Mouse (Mus musculus) limb, embryonic 11.5 days (tissue): ENCODE results near the gene Saa2. TPM values are rescaled to one million over a fixed set of nuclear protein-coding genes. Genes with fewer than 3 reads are reported as not detected.
"Not testable (repeated sequence)": the region's sequence is repeated elsewhere in the genome, so short reads cannot be mapped to it uniquely, and the experiment has no call there.

Experiments used
- ATAC-seq: fragments of 200-750 bp; cut with Nextera tagmentation; 2 replicates; pipeline ENCODE4 v1.8.0; 2017; ENCODE audit warnings: low read depth; ENCODE audit not compliant: insufficient number of reproducible peaks, low FRiP score, low TSS enrichment
- DNase-seq: peaks from one replicate; pipeline ENCODE4 v3.0.0-alpha.2; 2015; ENCODE audit warnings: low spot score
- H3K27ac ChIP-seq: fragments of 300-500 bp; sonication (generic); replicated peaks from 2 replicates; pipeline ENCODE4 v1.5.1; 2014; ENCODE audit warnings: low read depth, mild to moderate bottlenecking, low read length
- H3K27me3 ChIP-seq: fragments of 300-500 bp; sonication (generic); 2 replicates; pipeline ENCODE4 v1.6.1; 2014; ENCODE audit warnings: mild to moderate bottlenecking, low read length, mixed read lengths; ENCODE audit not compliant: control insufficient read depth, insufficient read depth
- H3K36me3 ChIP-seq: fragments of 300-500 bp; sonication (generic); 2 replicates; pipeline ENCODE4 v1.6.1; 2014; ENCODE audit warnings: mild to moderate bottlenecking, low read length, moderate library complexity, mixed read lengths; ENCODE audit not compliant: control insufficient read depth, insufficient read depth
- H3K4me1 ChIP-seq: fragments of 300-500 bp; sonication (generic); 2 replicates; pipeline ENCODE4 v1.6.1; 2014; ENCODE audit warnings: low read length, mixed read lengths; ENCODE audit not compliant: control insufficient read depth, insufficient read depth
- H3K4me2 ChIP-seq: fragments of 300-500 bp; sonication (generic); 2 replicates; pipeline ENCODE4 v1.6.1; 2014; ENCODE audit warnings: low read depth, mild to moderate bottlenecking, moderate library complexity; ENCODE audit not compliant: severe bottlenecking
- H3K4me3 ChIP-seq: fragments of 300-500 bp; sonication (generic); 2 replicates; pipeline ENCODE4 v1.5.1; 2014; ENCODE audit warnings: low read depth, low read length
- H3K9ac ChIP-seq: fragments of 300-500 bp; sonication (generic); 2 replicates; pipeline ENCODE4 v1.6.1; 2014; ENCODE audit warnings: mild to moderate bottlenecking, low read length
- H3K9me3 ChIP-seq: fragments of 300-500 bp; sonication (generic); 2 replicates; pipeline ENCODE4 v1.6.1; 2016; ENCODE audit warnings: low read length; ENCODE audit not compliant: control insufficient read depth
- WGBS: fragments of 180-500 bp; shearing (Covaris S2); extraction: QIAGEN DNeasy Blood & Tissue Kit; methylation state at CpG from one replicate; pipeline ENCODE4 v1.1.7; 2014; 5-methylcytosine and 5-hydroxymethylcytosine counted together
- polyA plus RNA-seq: library from polyadenylated mRNA; unstranded; fragments of >200 nt; fragmentation: Nextera tagmentation; extraction: Ambion mirVana; gene quantifications from 2 replicates; pipeline ENCODE4 v1.2.1, GENCODE M21; 2014

The Saa2 gene
- polyA plus RNA-seq, 1 experiment from 2014 or later = 0.68 TPM

DNA sequence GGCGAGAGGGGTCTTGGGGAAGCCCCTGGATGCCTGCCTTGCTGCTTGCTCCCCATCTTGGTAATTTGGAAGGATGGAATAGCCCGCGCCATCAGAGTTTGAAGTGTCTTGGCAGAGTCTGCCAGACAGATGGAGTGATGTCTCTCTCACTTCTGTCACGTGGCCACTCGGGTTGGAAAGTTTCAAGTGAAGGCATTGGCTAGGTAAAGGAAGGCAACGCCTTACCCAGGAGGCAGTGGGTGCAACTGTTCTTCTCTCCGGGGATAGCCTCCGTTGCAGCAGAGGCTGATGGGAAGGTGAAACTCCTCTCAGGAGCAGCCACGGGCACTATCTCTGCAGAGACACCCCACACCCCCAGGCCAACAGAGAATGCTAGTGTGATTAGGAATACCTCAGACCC, 31.1 kb upstream of the Saa2 start:
- H3K4me2 ChIP-seq = no peak overlapping the region
- 84% methylated on average over 9 of the region's 9 CpGs for whole genome bisulfite sequencing
- H3K4me3 ChIP-seq = no peak overlapping the region
- H3K9me3 ChIP-seq = no peaks in the 10 kb centered on the region
- H3K9ac ChIP-seq = no peak overlapping the region
- no peak for DNase-seq
- no peaks in the 10 kb centered on the region for H3K4me1 ChIP-seq
- no peak for ATAC-seq
- no peak overlapping the region for H3K27ac ChIP-seq
- no peaks in the 10 kb centered on the region for H3K36me3 ChIP-seq
- no peaks in the 10 kb centered on the region for H3K27me3 ChIP-seq

DNA sequence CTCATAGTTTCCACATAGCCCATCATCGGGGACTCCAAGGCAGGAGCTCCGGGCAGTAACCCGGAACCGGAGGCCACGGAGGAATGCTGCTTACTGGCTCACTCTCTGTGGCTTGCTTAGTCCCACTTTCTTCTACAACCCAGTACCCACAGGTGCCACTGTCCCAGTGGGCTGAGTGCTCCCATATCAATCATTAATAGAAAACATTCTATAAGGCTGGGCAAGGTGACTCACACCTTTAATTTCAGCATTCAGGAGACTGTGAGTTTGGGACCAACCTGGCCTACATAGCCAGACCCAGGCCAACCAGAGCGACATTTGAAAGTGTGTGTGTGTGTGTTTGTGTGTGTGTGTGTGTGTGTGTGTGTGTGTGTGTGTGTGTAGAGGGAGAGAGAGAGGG, 28.2 kb upstream of the Saa2 start:
- Histone ChIP-seq H3K4me3 (no peak overlapping the region), H3K9me3 (no peaks in the 10 kb centered on the region), H3K4me1 (no peaks in the 10 kb centered on the region), H3K27me3 (no peaks in the 10 kb centered on the region), H3K27ac (no peak overlapping the region), H3K4me2 (no peak overlapping the region), H3K9ac (no peak overlapping the region), H3K36me3 (no peaks in the 10 kb centered on the region)
- DNase-seq (no peak), ATAC-seq (no peak)
- 91% methylated on average over 6 of the region's 6 CpGs for WGBS

DNA sequence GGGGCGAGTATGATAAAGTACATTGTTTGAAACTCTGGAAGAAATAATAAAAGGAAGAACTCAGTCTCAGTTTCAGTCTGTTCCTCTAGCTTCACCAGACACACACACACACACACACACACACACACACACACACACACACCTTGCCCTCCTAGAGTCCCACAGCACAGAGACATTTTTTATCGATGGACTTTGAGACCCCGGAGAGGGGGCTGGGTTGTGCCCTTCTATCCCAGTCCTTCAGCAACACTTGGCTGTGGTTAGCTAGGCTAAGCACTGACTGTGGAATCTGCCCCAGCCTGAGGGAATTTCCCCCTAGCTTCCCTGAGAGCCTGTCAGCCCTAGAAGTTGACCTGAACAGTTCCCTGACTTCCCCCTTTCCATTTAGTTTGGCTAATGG, 27.7 kb upstream of the Saa2 start:
- DNase-seq (no peak), ATAC-seq (no peak)
- Histone ChIP-seq H3K9ac (no peak overlapping the region), H3K4me3 (no peak overlapping the region), H3K9me3 (no peaks in the 10 kb centered on the region), H3K4me2 (no peak overlapping the region), H3K36me3 (no peaks in the 10 kb centered on the region), H3K27me3 (no peaks in the 10 kb centered on the region), H3K27ac (no peak overlapping the region), H3K4me1 (no peaks in the 10 kb centered on the region)
- whole genome bisulfite sequencing = 91% methylated on average over 3 of the region's 3 CpGs

DNA sequence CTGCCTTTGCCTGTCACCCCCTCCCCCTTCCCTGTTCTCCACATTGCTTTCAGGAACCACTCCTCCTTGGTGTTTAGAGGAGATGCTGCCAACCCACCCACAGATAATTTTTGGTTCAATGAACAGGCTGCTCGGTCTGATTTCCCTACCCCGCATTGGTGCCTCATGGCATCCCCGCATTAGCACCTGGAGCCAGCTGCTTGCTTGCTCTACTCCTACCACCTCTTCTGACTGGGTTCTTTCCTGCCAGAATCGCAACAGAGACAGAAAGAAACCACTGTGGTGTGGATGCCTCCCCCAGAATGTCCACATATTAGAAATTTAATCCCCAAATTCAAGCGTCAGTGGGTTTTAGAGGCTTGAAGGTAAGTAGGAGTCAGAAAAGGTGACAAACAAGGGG, 27.2 kb upstream of the Saa2 start:
- no peaks in the 10 kb centered on the region for H3K36me3 ChIP-seq
- ATAC-seq = no peak
- no peak overlapping the region for H3K27ac ChIP-seq
- H3K27me3 ChIP-seq = no peaks in the 10 kb centered on the region
- DNase-seq = no peak
- no peak overlapping the region for H3K4me2 ChIP-seq
- WGBS = 82% methylated on average over 5 of the region's 5 CpGs
- no peaks in the 10 kb centered on the region for H3K4me1 ChIP-seq
- H3K9ac ChIP-seq = no peak overlapping the region
- H3K4me3 ChIP-seq = no peak overlapping the region
- H3K9me3 ChIP-seq = no peaks in the 10 kb centered on the region

DNA sequence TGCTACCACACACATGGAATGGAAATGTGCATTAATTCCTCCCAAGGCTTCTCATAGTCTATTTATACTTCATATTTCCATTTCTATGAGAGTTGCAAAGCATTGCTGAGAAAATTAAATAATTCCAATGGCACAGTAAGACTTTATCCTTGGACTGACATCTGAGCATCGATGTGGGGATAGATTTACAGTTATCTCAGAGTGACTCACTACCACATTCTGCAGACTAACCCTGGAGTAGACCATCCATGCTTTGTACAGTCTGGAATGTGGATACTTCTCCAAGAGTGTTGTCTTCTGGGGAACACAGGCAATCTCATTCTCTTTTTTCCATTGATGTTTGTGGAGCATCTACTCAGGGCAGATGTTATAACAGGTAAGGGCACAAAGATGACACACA, 24.0 kb upstream of the Saa2 start:
- H3K9ac ChIP-seq = no peak overlapping the region
- H3K4me3 ChIP-seq = no peak overlapping the region
- 82% methylated on average over 1 of the region's 1 CpGs for WGBS
- no peak for ATAC-seq
- H3K9me3 ChIP-seq = no peaks in the 10 kb centered on the region
- DNase-seq = no peak
- H3K27me3 ChIP-seq = no peaks in the 10 kb centered on the region
- no peak overlapping the region for H3K27ac ChIP-seq
- no peaks in the 10 kb centered on the region for H3K36me3 ChIP-seq
- no peak overlapping the region for H3K4me2 ChIP-seq
- H3K4me1 ChIP-seq = no peaks in the 10 kb centered on the region

DNA sequence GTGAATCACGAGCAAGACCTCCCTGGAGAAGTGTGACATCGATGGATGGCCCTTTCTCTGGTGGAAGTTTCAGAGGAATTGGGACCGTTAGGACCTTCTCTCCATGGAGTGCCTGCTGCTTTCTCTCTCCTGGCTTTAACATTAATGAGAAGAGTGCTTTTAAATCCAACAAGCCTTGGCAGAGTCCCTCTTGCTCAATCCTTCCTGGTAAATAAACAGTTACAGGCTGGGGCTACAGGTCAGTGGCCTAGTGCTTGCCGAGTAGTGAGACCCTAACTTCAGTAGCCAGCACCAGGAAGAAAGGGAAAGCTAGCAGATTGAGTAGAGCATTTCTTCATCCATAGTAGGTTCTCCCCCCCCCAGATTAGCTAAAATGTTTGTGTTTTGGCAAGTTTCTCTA, 19.1 kb upstream of the Saa2 start, which contains the start of gene Saa4:
Saa4 (minus strand) TSS at position 146 of the 400 bp plus-strand sequence.
- ATAC-seq (no peak), DNase-seq (no peak)
- H3K4me1 ChIP-seq = no peaks in the 10 kb centered on the region
- no peak within 1 kb of the TSS for H3K9ac ChIP-seq
- WGBS = 78% methylated on average over 4 of the region's 4 CpGs
- no peak within 1 kb of the TSS for H3K4me3 ChIP-seq
- H3K4me2 ChIP-seq = no peak within 1 kb of the TSS
- H3K9me3 ChIP-seq = no peaks in the 10 kb centered on the region
- H3K36me3 ChIP-seq = no peaks in the 10 kb centered on the region
- no peaks in the 10 kb centered on the region for H3K27me3 ChIP-seq
- no peak within 1 kb of the TSS for H3K27ac ChIP-seq

DNA sequence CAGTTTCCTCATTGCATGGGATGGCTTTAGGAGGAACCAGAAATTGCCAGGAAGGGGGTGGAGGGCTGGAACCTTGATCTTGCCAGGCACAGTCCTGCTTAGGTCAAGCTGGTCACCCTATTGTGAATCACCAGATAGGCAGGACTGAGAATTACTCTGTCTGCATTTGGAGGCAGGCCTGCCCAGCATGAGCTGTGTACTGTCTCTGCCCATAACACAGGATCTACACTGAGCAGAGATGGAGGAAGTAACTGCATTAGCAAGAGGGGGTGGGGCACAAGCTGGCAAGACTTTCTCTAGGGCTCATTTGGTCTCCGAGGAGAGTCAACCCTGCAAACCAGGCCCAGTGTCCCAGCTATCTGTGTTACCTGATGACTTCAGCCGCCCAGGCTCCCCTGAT, 16.6 kb upstream of the Saa2 start:
- WGBS = 69% methylated on average over 2 of the region's 2 CpGs
- no peak for DNase-seq
- Histone ChIP-seq H3K27me3 (no peaks in the 10 kb centered on the region), H3K36me3 (no peaks in the 10 kb centered on the region), H3K4me3 (no peak overlapping the region), H3K9me3 (no peaks in the 10 kb centered on the region), H3K4me2 (no peak overlapping the region), H3K27ac (no peak overlapping the region), H3K9ac (no peak overlapping the region), H3K4me1 (no peaks in the 10 kb centered on the region)
- ATAC-seq = no peak

DNA sequence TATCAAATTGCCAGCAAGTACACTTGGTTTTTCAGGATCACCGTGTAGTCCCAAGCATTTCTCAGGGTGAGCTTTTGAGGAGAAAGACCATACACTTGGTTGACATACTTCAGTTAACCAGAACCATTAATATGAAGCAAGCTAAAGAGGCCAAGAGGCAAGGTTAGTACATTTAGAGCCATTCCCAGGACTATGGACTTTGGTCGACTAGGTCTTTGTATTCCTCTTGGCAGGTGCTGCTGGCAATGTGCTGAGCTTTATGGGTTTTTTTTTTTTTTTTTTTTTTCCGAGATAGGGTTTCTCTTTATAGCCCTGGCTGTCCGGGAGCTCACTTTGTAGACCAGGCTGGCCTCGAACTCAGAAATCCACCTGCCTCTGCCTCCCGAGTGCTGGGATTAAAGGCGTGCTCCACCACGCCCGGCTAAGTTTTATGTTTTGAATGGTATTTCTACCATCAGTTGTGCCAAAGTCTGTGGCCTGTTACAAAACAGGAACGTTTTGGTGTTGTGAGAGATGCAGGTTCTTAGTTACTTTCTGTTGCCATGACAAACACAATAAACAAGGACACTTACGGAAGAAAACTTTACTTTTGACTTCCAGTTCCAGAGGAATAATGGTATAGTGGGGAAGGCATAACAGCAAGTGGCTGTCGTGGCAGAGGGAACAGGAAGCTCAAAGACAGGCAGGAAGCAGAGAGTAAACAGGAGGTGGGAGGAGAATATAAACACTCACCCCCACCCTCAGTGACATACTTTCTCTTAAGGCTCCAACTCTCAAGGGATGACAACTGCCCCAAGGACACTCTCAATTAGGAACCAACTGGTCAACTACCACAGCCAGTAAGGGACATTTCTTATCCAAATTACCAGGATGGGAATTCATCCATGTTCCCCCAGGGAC, 12.8 kb upstream of the Saa2 start:
- Histone ChIP-seq H3K27me3 (no peaks in the 10 kb centered on the region), H3K4me2 (no peak overlapping the region), H3K9ac (no peak overlapping the region), H3K27ac (no peak overlapping the region), H3K9me3 (no peaks in the 10 kb centered on the region), H3K36me3 (no peaks in the 10 kb centered on the region), H3K4me3 (no peak overlapping the region), H3K4me1 (no peaks in the 10 kb centered on the region)
- DNase-seq (no peak), ATAC-seq (no peak)
- WGBS = 82% methylated on average over 12 of the region's 12 CpGs

DNA sequence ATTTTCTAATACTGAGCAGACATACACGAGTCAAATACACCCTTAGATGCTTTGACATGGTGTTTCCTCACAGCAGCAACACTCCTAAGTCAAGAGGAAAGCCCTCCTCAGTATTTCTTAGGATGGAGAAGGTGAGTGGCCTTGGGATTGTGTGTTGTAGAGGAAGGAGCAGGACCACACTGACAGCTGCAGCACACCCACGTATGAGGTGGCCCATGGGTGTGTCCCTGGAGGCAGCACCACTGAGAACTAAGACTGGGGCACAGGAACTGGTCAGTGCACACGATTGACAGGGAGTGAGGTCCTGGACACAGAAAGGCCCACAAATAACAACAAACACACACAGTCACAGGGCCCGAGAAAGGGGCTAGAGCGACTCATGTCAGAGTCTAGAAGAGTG, 11.5 kb upstream of the Saa2 start:
- H3K27me3 ChIP-seq, H3K4me3 ChIP-seq, H3K9ac ChIP-seq, H3K4me1 ChIP-seq, H3K36me3 ChIP-seq, H3K9me3 ChIP-seq, ATAC-seq, DNase-seq, H3K4me2 ChIP-seq, H3K27ac ChIP-seq: not testable (repeated sequence)
- WGBS = 84% methylated on average over 5 of the region's 5 CpGs
